Mouse (Mus musculus): ENCODE measurements around the gene Cntn3. TPM values are rescaled to one million over a fixed set of nuclear protein-coding genes. Genes with fewer than 3 reads are reported as not detected.
"Not testable (repeated sequence)": the region's sequence is repeated elsewhere in the genome, so short reads cannot be mapped to it uniquely, and the experiment has no call there.

Gene Cntn3
- 1.3 and 1.4 TPM in 2 replicates for polyA plus RNA-seq (2016; fragmentation: Nextera tagmentation; extraction: Ambion mirVana)

DNA sequence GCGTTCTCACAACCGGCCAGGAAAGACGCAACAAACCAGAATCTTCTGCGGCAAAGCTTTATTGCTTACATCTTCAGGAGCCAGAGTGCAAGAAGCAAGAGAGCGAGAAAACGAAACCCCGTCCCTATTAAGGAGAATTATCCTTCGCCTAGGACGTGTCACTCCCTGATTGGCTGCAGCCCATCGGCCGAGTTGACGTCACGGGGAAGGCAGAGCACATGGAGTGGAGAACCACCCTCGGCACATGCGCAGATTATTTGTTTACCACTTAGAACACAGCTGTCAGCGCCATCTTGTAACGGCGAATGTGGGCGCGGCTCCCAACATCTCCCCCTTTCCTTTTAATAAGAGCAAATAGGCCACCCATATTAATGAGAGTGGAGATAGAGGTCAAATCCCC is at the start of gene Cntn3:
TSS of gene Cntn3 (minus strand) at position 101 of the 400 bp plus-strand sequence.
- not testable (repeated sequence) for H3K9me3 ChIP-seq

DNA sequence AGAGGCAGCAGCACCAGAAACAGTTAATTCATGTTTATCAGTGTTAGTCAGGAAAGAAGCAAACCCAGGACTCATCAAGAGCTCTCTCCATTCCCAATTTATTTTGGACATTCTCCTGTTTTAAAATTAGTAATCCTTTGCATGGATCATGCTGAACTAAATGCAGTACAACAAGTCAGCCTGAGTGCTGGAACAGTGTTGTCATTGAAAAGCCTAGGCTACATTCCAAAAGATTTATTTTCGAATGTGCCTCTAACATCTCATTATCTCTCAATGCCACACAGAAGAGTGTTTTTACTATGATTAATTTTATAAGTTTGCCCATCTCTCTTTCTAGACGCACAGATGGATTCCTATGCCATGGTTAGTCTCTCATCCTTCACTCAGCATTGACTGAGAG is 27.9 kb upstream of the Cntn3 start:
- Histone ChIP-seq H3K9me3 (no peaks in the 10 kb centered on the region), H3K4me3 (no peak overlapping the region), H3K27me3 (no peaks in the 10 kb centered on the region), H3K4me1 (no peaks in the 10 kb centered on the region), H3K36me3 (no peaks in the 10 kb centered on the region), H3K9ac (replicated peaks) (no peak overlapping the region), H3K4me2 (replicated peaks) (no peak overlapping the region), H3K27ac (replicated peaks) (no peak overlapping the region)
- 73% methylated on average over 2 of the region's 2 CpGs for WGBS
- ATAC-seq (ENCODE audit: low FRiP score, low read depth) = no peak

More for the DNA sequence above, at the start of gene Cntn3:
- 97% methylated on average over 4 of the region's 20 CpGs for WGBS
- not testable (repeated sequence) for H3K27me3 ChIP-seq; H3K4me2 ChIP-seq (replicated peaks); H3K4me1 ChIP-seq; H3K9ac ChIP-seq (replicated peaks); H3K4me3 ChIP-seq; H3K36me3 ChIP-seq; H3K27ac ChIP-seq (replicated peaks); ATAC-seq (ENCODE audit: low FRiP score, low read depth)

DNA sequence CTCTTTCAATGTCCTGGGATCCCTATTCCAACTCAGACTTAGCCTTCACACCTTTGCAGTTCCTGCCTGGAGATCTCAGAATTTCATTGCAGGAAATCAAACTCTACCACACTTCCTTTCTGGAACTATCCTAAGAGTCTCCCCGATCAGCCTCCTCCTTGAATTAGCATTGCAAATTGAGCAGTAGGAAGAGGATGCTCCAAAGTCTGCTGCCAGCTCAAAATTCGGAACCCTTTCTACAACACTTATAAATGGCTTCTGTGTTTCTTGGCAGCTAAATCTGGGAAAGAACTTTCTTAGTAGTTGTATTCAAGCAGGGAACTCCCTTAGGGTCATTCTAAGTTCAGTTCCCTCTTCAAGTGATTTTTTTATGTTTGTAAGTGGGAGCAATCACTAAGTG is 24.9 kb upstream of the Cntn3 start:
- H3K36me3 ChIP-seq = no peaks in the 10 kb centered on the region
- no peak overlapping the region for H3K4me2 ChIP-seq (replicated peaks)
- 71% methylated on average over 2 of the region's 2 CpGs for WGBS
- no peak overlapping the region for H3K27ac ChIP-seq (replicated peaks)
- no peak overlapping the region for H3K4me3 ChIP-seq
- H3K27me3 ChIP-seq = no peaks in the 10 kb centered on the region
- H3K9me3 ChIP-seq = no peaks in the 10 kb centered on the region
- no peaks in the 10 kb centered on the region for H3K4me1 ChIP-seq
- no peak for ATAC-seq (ENCODE audit: low FRiP score, low read depth)
- H3K9ac ChIP-seq (replicated peaks) = no peak overlapping the region

DNA sequence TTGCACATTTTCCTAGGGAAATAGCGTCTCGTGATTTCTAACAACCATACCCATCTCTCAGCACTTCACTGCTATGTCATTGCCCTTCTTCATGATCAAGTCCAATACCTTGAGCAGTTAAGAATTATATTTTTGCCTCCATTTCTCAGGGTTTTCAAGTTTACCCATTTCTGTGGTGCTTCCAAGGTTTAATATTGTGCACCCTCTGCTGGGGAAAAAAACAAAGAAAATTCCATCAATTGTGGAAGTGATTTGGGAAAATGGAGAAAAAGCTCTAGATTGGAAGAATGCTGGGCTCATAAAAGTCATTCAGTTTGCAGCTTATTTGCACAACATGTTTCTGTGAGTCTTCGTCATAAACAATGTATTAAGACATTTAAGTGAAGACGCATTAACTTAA is 17.2 kb upstream of the Cntn3 start:
- no peaks in the 10 kb centered on the region for H3K4me1 ChIP-seq
- H3K9ac ChIP-seq (replicated peaks) = no peak overlapping the region
- ATAC-seq (ENCODE audit: low FRiP score, low read depth) = no peak
- H3K36me3 ChIP-seq = no peaks in the 10 kb centered on the region
- H3K27ac ChIP-seq (replicated peaks) = no peak overlapping the region
- no peak overlapping the region for H3K4me2 ChIP-seq (replicated peaks)
- H3K27me3 ChIP-seq = no peaks in the 10 kb centered on the region
- no peak overlapping the region for H3K4me3 ChIP-seq
- WGBS = 97% methylated on average over 4 of the region's 4 CpGs
- H3K9me3 ChIP-seq = no peaks in the 10 kb centered on the region

DNA sequence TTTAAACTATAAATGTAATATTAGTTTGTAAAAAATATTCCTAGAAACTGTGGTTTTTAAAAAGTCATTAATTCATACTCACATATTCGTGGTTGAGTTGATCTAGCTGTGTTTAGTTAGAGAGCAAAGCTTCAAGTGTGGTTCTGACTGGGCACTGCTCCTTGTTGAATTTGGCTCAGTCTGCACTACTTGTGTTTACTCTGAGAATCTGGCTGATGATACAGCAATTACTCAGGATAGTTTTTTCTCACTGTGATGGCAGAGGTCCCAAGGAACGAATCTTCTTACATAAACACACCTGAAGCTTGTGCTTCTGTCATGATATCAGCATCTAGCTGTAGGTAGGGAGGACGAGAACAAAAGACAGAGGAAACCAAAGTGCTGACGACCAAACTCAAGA is 16.4 kb upstream of the Cntn3 start:
- WGBS = 67% methylated on average over 4 of the region's 4 CpGs
- Histone ChIP-seq H3K9me3 (no peaks in the 10 kb centered on the region), H3K27me3 (no peaks in the 10 kb centered on the region), H3K4me3 (no peak overlapping the region), H3K36me3 (no peaks in the 10 kb centered on the region), H3K27ac (replicated peaks) (no peak overlapping the region), H3K4me2 (replicated peaks) (no peak overlapping the region), H3K4me1 (no peaks in the 10 kb centered on the region), H3K9ac (replicated peaks) (no peak overlapping the region)
- no peak for ATAC-seq (ENCODE audit: low FRiP score, low read depth)

DNA sequence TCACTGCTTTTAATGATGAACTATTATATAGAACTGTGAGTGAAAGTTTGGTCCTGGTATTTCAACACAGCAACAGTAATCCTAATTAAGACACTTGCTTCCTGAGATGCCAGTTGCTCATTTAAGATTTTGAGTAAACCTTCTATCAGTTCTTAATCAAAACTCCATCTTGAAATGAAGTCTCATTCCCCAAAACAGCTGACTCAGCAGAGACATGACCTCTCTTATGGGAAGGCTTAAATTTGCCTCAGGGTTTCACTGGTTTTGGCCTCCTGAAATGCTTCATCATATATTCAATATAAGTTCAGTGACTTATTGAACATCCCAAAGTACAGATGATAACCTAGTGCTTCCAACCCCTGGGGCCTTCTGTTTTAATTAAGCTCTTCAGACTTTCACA is 13.2 kb upstream of the Cntn3 start:
- Histone ChIP-seq H3K9me3 (no peaks in the 10 kb centered on the region), H3K27me3 (no peaks in the 10 kb centered on the region), H3K36me3 (no peaks in the 10 kb centered on the region), H3K27ac (replicated peaks) (no peak overlapping the region), H3K4me3 (no peak overlapping the region), H3K4me1 (no peaks in the 10 kb centered on the region), H3K9ac (replicated peaks) (no peak overlapping the region), H3K4me2 (replicated peaks) (no peak overlapping the region)
- ATAC-seq (ENCODE audit: low FRiP score, low read depth) = no peak

DNA sequence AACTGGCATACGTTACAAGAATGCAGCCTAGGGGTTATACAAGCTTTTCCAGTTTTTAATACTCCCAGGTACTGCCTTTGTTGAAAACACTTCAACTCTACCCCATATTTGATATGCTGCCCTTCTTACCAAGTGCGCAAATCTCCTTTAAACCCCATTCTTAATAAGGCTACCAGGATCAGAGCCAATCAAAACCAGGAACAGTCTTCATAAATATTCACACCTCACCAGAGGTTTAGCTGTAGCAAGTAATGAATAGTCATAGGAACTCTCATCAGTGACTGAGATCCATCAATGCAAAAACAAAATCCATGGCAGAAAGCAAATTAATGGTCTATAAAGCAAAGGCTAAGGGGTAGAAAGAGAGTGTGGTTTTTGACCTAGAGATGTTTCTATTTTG is 10.7 kb upstream of the Cntn3 start:
- WGBS = 70% methylated on average over 2 of the region's 2 CpGs
- no peak overlapping the region for H3K4me3 ChIP-seq
- H3K36me3 ChIP-seq = no peaks in the 10 kb centered on the region
- no peaks in the 10 kb centered on the region for H3K4me1 ChIP-seq
- no peak overlapping the region for H3K9ac ChIP-seq (replicated peaks)
- ATAC-seq (ENCODE audit: low FRiP score, low read depth) = peak; percentile 74
- no peak overlapping the region for H3K27ac ChIP-seq (replicated peaks)
- no peaks in the 10 kb centered on the region for H3K27me3 ChIP-seq
- no peaks in the 10 kb centered on the region for H3K9me3 ChIP-seq
- no peak overlapping the region for H3K4me2 ChIP-seq (replicated peaks)

DNA sequence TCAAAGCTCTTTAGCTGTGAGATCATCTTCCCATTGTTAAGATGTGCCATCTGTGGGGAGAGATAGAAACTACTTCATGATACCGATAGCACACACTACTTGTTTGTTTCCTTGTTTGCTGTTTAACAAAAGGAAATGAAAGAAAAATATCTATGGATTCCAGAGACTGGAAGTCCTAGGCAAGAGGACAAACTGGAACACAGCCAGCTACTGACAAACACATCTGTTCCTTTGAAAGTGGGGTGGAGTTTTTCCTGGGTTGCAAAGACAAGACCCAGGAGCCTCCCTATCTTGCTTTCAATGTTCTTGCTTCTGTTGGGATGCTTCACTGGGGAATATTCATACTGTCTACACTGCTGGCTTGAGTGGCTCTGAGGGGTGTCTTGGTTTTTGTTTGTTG is 5.4 kb downstream of the Cntn3 start:
- no peak for ATAC-seq (ENCODE audit: low FRiP score, low read depth)
- no peak overlapping the region for H3K9ac ChIP-seq (replicated peaks)
- WGBS = 86% methylated on average over 1 of the region's 1 CpGs
- 0 out of 2 replicates have a peak, but pooled peaks cover 7% of the 10 kb centered on the region for H3K4me1 ChIP-seq
- no peaks in the 10 kb centered on the region for H3K9me3 ChIP-seq
- peaks cover 8% of the 10 kb centered on the region; the same call in 1 of the 2 replicates for H3K27me3 ChIP-seq
- H3K27ac ChIP-seq (replicated peaks) = no peak overlapping the region
- no peaks in the 10 kb centered on the region for H3K36me3 ChIP-seq
- no peak overlapping the region for H3K4me3 ChIP-seq
- H3K4me2 ChIP-seq (replicated peaks) = no peak overlapping the region

DNA sequence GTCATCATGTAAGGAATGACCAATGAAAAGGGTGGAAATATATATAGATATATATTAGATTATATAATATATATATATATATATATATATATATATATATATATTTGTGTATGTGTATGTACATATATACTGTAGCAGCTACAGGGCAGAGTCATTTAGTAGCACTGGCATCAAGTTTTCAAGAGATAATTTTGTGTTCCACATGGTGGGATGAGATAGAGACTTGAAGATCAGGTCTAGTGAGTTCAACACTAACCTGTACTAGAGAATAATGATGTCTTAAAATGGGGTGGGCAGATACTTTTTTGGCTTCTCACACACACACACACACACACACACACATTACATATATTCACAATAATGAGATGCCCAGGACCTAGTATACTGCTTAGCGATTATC is 7.7 kb downstream of the Cntn3 start:
- Histone ChIP-seq H3K9me3 (no peaks in the 10 kb centered on the region), H3K27ac (replicated peaks) (no peak overlapping the region), H3K4me1 (0 out of 2 replicates have a peak, but pooled peaks cover 7% of the 10 kb centered on the region), H3K27me3 (peaks cover 8% of the 10 kb centered on the region; the same call in 1 of the 2 replicates), H3K4me3 (no peak overlapping the region), H3K4me2 (replicated peaks) (no peak overlapping the region), H3K9ac (replicated peaks) (no peak overlapping the region), H3K36me3 (no peaks in the 10 kb centered on the region)
- no peak for ATAC-seq (ENCODE audit: low FRiP score, low read depth)
- 94% methylated on average over 1 of the region's 1 CpGs for WGBS

DNA sequence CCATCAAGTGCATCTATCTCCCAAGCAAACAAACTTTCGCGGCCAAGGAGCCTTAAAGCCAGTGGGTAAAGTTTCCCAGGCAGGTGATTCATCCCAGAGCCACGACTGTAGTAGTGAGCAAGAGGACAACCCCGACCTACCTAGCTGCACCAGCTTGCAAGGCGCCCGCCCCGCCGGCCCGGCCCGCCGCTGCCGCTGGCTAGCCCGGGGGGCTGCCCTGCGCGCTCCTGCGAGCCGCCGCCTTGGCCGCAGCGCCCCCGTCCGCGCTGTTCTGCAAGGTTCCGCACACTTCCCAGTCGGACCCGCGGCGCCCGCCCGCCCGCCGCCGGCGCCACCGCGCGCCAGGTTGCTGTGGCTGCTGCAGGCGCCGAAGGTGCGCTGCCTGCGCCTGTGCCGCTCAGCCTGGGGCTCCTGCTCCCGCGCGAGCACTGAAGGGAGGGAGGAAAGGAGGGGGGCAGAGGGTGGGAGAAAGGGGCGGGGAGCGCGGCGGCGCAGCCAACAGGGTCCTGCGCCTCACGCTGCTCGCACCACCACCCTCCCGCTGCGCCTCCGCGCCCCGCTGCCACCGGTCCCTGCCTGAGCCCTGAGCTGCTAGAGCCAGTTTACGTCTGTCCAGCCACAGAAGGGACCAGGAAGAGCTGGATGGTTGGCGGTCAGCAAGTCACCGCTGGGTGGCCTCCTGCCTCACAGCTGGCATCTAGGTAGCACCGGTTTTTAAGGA is 8.7 kb downstream of the Cntn3 start:
- WGBS = under 1% methylated on average over 49 of the region's 63 CpGs
- Histone ChIP-seq H3K27ac (replicated peaks) (peak overlapping the region; percentile 36), H3K27me3 (peaks cover 8% of the 10 kb centered on the region; the same call in 1 of the 2 replicates), H3K36me3 (no peaks in the 10 kb centered on the region), H3K9me3 (no peaks in the 10 kb centered on the region), H3K4me1 (0 out of 2 replicates have a peak, but pooled peaks cover 7% of the 10 kb centered on the region), H3K9ac (replicated peaks) (peak overlapping the region; percentile 52), H3K4me2 (replicated peaks) (peak overlapping the region; percentile 76), H3K4me3 (peak overlapping the region; percentile 57)
- ATAC-seq (ENCODE audit: low FRiP score, low read depth) = peak; percentile 99

DNA sequence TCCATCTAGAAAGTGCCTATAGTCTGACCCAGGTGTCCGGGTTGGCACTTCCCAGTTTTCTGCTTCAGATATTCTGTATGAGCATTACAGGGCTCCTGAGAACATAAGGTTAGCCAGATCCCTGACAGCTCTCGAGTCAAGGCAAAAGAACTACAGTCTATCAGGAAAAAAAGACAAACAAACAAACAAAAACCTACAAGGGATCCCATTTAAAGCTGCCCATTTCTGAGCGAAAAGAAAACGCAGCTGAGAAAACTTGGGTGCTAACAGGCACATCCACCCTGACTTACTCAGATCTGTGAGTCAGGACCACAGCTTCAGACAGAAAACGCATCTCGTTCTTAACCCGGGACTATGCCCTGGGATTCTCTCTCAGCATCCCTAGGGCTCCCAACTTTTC is 9.5 kb downstream of the Cntn3 start:
- H3K4me1 ChIP-seq = 0 out of 2 replicates have a peak, but pooled peaks cover 7% of the 10 kb centered on the region
- peak overlapping the region; percentile 76 for H3K4me2 ChIP-seq (replicated peaks)
- WGBS = 6% methylated on average over 7 of the region's 7 CpGs
- no peaks in the 10 kb centered on the region for H3K36me3 ChIP-seq
- peaks cover 8% of the 10 kb centered on the region; the same call in 1 of the 2 replicates for H3K27me3 ChIP-seq
- no peak overlapping the region for H3K27ac ChIP-seq (replicated peaks)
- H3K9me3 ChIP-seq = no peaks in the 10 kb centered on the region
- H3K9ac ChIP-seq (replicated peaks) = no peak overlapping the region
- ATAC-seq (ENCODE audit: low FRiP score, low read depth) = no peak
- H3K4me3 ChIP-seq = peak overlapping the region; percentile 57

DNA sequence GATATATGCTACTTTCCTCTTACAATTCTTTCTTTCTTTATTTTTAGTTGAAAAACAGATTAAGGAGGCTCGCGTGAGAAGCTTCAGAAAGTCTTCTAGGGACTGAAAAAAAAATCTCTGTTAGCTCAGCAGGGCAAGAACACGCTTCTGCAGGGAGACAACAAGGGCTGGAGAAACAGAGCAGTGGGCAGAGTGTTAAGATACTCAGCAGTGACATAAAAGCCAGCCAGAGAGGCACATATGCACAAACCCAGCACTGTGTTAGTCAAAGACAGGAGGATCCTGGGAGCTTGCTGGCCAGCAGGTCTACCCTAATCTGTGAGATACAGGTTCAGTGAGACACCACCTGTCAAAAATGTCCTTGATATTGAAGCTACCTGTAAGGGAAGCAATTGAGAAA is 15.4 kb downstream of the Cntn3 start:
- H3K4me2 ChIP-seq (replicated peaks) = no peak overlapping the region
- no peak overlapping the region for H3K4me3 ChIP-seq
- H3K9ac ChIP-seq (replicated peaks) = no peak overlapping the region
- no peaks in the 10 kb centered on the region for H3K9me3 ChIP-seq
- H3K27me3 ChIP-seq = no peaks in the 10 kb centered on the region
- no peaks in the 10 kb centered on the region for H3K4me1 ChIP-seq
- ATAC-seq (ENCODE audit: low FRiP score, low read depth) = no peak
- H3K27ac ChIP-seq (replicated peaks) = no peak overlapping the region
- H3K36me3 ChIP-seq = no peaks in the 10 kb centered on the region
- WGBS = 79% methylated on average over 3 of the region's 3 CpGs

DNA sequence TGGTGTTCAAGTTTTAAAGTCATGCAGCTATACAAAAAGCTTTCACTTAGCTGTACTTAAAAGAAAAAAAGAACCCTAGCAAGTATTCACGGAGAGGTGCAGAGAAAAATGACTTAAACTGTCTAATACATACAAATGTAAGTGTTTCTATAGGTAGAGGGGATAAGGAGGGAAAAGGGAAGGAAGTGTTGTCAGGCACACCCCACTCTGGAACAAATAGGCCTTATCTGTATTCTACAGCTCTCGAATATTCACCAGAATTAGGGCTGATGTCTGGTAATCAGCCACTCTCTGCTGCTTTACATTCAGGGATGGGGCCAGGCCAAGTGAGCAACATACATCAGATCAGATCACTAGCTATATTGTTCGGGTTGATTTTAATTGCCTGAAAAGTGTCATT is 16.4 kb downstream of the Cntn3 start:
- Histone ChIP-seq H3K4me2 (replicated peaks) (no peak overlapping the region), H3K9me3 (no peaks in the 10 kb centered on the region), H3K27ac (replicated peaks) (no peak overlapping the region), H3K4me1 (no peaks in the 10 kb centered on the region), H3K4me3 (no peak overlapping the region), H3K36me3 (no peaks in the 10 kb centered on the region), H3K27me3 (no peaks in the 10 kb centered on the region), H3K9ac (replicated peaks) (no peak overlapping the region)
- WGBS = 76% methylated on average over 3 of the region's 3 CpGs
- ATAC-seq (ENCODE audit: low FRiP score, low read depth) = no peak
